Mouse (Mus musculus) gastrocnemius, adult 8-10 months (tissue): ENCODE data around the gene Ghrh. TPM values are rescaled to one million over a fixed set of nuclear protein-coding genes. Genes with fewer than 3 reads are reported as not detected.

ENCODE experiments used
- DNase-seq, 2 experiments: peaks; one replicate each; pipeline ENCODE4 v3.0.0; 2022; ENCODE audit warnings: low spot score in 2 of 2
- total RNA-seq, 4 experiments: library from RNA; stranded (reverse); gene quantifications; 2 replicates each; pipeline ENCODE4 v1.2.4; 2022

Gene Ghrh
- total RNA-seq, 4 experiments from 2014 or later, result not detected

GRCm38 (mm10) chr2:157308273-157308917, 38.9 kb downstream of the Ghrh start:
- no peak for DNase-seq

GRCm38 (mm10) chr2:157307715-157308265, 39.5 kb downstream of the Ghrh start:
- DNase-seq, result no peak

- no peak for DNase-seq
These were observed 40.9 kb downstream of the Ghrh start for GRCm38 (mm10) chr2:157306091-157307032.

GRCm38 (mm10) chr2:157303096-157303495, 44.2 kb downstream of the Ghrh start:
- DNase-seq, result no peak

- no peak for DNase-seq
These were observed 47.3 kb downstream of the Ghrh start for GRCm38 (mm10) chr2:157300051-157300450.

GRCm38 (mm10) chr2:157296105-157296689, 51.1 kb downstream of the Ghrh start:
- no peak for DNase-seq

- peak; percentile 34 to 35 for DNase-seq
These were observed 55.2 kb downstream of the Ghrh start for GRCm38 (mm10) chr2:157292093-157292492.

GRCm38 (mm10) chr2:157288996-157289395, 58.3 kb downstream of the Ghrh start:
- DNase-seq, result no peak

GRCm38 (mm10) chr2:157287542-157287941, 59.8 kb downstream of the Ghrh start:
- no peak for DNase-seq

GRCm38 (mm10) chr2:157283321-157283720, 64.0 kb downstream of the Ghrh start:
- no peak for DNase-seq

Other genes with a start within 250 kb of the Ghrh start
- 10 to 100 TPM; 12.6 to 17.7 (median 13.2) TPM for gene Samhd1, start 212.2 kb downstream of the Ghrh start, total RNA-seq
- gene Rbl1, start 143.0 kb downstream of the Ghrh start, total RNA-seq, result 1 to 10 TPM; 2.1 to 3.3 (median 2.6) TPM
- gene Rpn2, start 68.5 kb downstream of the Ghrh start, total RNA-seq, result 100 to 1,000 TPM in 1 of 4 experiments, 10 to 100 TPM in 3; 78.6 to 101 (median 85.8) TPM
- gene Mroh8, start 68.0 kb downstream of the Ghrh start, total RNA-seq, result 1 to 10 TPM in 2 of 4 experiments, under 1 TPM in 2; 0.56 to 2.3 (median 0.97) TPM
- gene Manbal, start 20.1 kb upstream of the Ghrh start, total RNA-seq, result 10 to 100 TPM; 16.4 to 18.4 (median 17.4) TPM
- gene Src, start 70.9 kb upstream of the Ghrh start, total RNA-seq, result 1 to 10 TPM; 1.3 to 2.3 (median 1.7) TPM
- gene Nnat, start 212.6 kb upstream of the Ghrh start, total RNA-seq, result 10 to 100 TPM in 1 of 4 experiments, 1 to 10 TPM in 2, under 1 TPM in 1; 0.87 to 26.8 (median 3.5) TPM
- gene Blcap, start 223.8 kb upstream of the Ghrh start, total RNA-seq, result 10 to 100 TPM; 28.7 to 37.0 (median 33.3) TPM